Mouse (Mus musculus): ENCODE measurements around the gene Ilkap.

DNA sequence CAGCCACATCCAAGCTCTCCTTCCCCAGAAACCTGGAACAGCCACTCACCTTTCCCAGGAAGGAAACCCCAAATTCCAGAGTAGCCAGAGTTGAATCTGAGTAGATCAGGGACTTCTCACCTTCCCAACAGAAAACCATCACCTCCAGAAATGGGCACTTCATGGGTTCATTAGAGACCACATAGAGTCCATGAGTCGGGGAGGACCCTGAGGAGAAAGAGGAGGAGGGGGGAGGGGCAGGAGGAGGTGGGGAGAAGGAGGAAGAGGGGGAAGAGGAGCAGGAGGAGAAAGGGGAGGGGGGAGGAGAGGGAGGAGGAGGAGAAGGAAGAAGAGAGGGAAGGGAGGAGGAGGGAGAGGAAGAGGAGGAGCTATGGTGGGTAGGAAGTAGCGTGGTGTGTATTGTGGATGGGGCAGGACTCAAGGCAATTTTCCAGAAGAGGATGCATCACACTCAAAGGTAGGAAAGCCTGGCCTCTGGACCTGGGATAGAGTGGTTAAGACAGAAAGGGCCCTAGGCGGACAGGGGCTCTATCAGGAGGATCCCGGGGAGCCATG is 73.0 kb downstream of the Ilkap start:
- TF ChIP-seq E2F4 (IDR thresholded peaks at IDR 0.05; ENCODE audit: insufficient read depth) = no peak
- TF ChIP-seq CEBPB (IDR thresholded peaks at IDR 0.05; ENCODE audit: insufficient read depth, poor library complexity, severe bottlenecking) = no peak
- TF ChIP-seq POLR2A (IDR thresholded peaks at IDR 0.05; ENCODE audit: insufficient read length, low read depth) = no peak
- TF ChIP-seq USF1 (IDR thresholded peaks at IDR 0.05; ENCODE audit: low read depth) = no peak
- TF ChIP-seq MYOG (IDR thresholded peaks at IDR 0.05; ENCODE audit: control insufficient read depth in 1 of 3, insufficient read depth in 1 of 3, insufficient read length in 2 of 3, low read depth in 2 of 3) = no peak
- TF ChIP-seq MYOD1 (IDR thresholded peaks at IDR 0.05; ENCODE audit: control insufficient read depth in 1 of 3, insufficient read length in 2 of 3, low read depth in 2 of 3) = no peak
- TF ChIP-seq TCF12 (IDR thresholded peaks at IDR 0.05; ENCODE audit: insufficient read depth, poor library complexity, severe bottlenecking) = no peak
- TF ChIP-seq MAX (IDR thresholded peaks at IDR 0.05; ENCODE audit: low read depth) = no peak
- TF ChIP-seq REST (IDR thresholded peaks at IDR 0.05; ENCODE audit: insufficient read depth, insufficient read length) = no peak

Measured in myocyte (in vitro differentiated cells).